Mouse (Mus musculus) forebrain, embryonic 10.5 days (tissue): ENCODE measurements at regions not wholly inside any gene's neighbourhood (a gene's known extent, or its start where the extent isn't known, plus 50 kb on each side); places are given as distances from the start of the nearest gene placed in this dataset.

Experiments used
- DNase-seq: peaks from one replicate; pipeline ENCODE4 v3.0.0-alpha.2; 2017; ENCODE audit warnings: low spot score; ENCODE audit errors: extremely low spot score
- H3K27ac ChIP-seq: fragments of 300-500 bp; sonication (generic); 2 replicates; pipeline ENCODE4 v1.5.1; 2016; ENCODE audit warnings: mild to moderate bottlenecking
- H3K27me3 ChIP-seq: fragments of 300-500 bp; sonication (generic); 2 replicates; pipeline ENCODE4 v1.6.1; 2016; ENCODE audit warnings: mild to moderate bottlenecking; ENCODE audit not compliant: poor library complexity, severe bottlenecking
- H3K36me3 ChIP-seq: fragments of 300-500 bp; sonication (generic); replicated peaks from 2 replicates; pipeline ENCODE4 v1.6.1; 2016; ENCODE audit warnings: mild to moderate bottlenecking, moderate library complexity
- H3K4me1 ChIP-seq: fragments of 300-500 bp; sonication (generic); 2 replicates; pipeline ENCODE4 v1.6.1; 2016
- H3K4me3 ChIP-seq: fragments of 300-500 bp; sonication (generic); 2 replicates; pipeline ENCODE4 v1.5.1; 2016; ENCODE audit warnings: mild to moderate bottlenecking, moderate library complexity
- H3K9me3 ChIP-seq: fragments of 300-500 bp; sonication (generic); 2 replicates; pipeline ENCODE4 v1.6.1; 2016; ENCODE audit warnings: mild to moderate bottlenecking, moderate library complexity
- WGBS: fragments of 180-500 bp; shearing (Covaris S2); methylation state at CpG from one replicate; pipeline ENCODE4 v1.1.7; 2016; 5-methylcytosine and 5-hydroxymethylcytosine counted together

DNA sequence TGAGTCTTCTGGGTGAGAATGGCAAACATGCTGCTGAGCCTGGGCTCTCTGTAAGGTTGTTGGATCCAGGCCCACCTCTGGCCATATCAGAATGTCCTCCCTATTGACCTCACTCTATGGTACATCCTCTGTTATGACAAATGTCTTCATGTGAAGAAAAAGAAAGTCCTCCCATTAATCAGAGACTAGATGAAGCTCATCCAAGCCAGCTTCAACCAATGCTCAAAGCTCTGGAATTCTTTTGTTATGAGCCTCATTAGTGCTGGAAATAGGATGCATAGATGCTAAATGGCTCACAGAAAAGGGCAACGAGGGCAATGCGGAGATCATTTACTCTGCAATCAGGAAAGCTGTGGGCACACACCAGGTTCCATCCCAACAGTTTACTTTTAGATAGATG is 135.8 kb downstream of the Gm12728 start:
- DNase-seq = no peak
- no peaks in the 10 kb centered on the region for H3K27me3 ChIP-seq
- H3K4me1 ChIP-seq = no peaks in the 10 kb centered on the region
- H3K36me3 ChIP-seq = no peaks in the 10 kb centered on the region
- no peak overlapping the region for H3K4me3 ChIP-seq
- WGBS = 97% methylated on average over 2 of the region's 2 CpGs
- H3K27ac ChIP-seq = no peak overlapping the region
- H3K9me3 ChIP-seq = no peaks in the 10 kb centered on the region

DNA sequence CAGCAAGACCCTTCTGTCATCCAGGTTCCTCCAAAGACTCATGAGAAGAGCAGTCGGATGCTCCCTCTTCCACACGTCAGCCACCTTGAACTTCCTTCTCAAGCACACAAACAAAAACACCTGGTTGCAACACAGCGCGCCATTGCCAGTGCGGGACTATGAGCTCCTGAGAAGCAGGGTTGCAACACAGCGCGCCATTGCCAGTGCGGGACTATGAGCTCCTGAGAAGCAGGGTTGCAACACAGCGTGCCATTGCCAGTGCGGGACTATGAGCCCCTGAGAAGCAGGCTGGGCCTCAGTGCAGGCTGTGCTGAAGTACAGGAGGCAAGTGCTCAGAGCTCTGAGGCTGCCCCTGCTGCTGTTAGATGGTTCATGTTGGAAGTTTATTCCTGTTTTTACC is 140.0 kb downstream of the Gm12728 start:
- Histone ChIP-seq H3K9me3 (no peaks in the 10 kb centered on the region), H3K4me1 (no peaks in the 10 kb centered on the region), H3K36me3 (no peaks in the 10 kb centered on the region), H3K27ac (no peak overlapping the region), H3K27me3 (no peaks in the 10 kb centered on the region), H3K4me3 (no peak overlapping the region)
- WGBS = 92% methylated on average over 10 of the region's 10 CpGs
- DNase-seq = no peak

DNA sequence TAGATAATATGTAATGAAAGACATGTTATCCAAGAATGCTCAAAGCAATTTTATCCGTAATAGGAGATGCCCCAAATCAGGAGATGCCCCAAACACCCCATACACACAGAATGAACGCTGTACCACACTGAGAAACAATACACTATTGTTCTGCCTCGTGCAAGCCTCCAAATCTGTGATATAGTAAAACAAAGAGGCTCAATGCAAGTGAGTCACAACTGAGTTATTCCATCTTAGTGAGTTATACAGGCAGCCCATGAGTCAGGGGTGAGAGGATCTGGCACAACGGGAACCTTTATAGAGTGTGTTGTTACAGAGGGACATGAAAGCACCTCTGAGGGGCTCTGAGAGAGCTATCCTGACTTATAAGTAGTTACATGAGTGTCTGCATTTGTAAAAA is 145.3 kb downstream of the Gm12728 start:
- Histone ChIP-seq H3K36me3 (no peaks in the 10 kb centered on the region), H3K9me3 (no peaks in the 10 kb centered on the region), H3K27ac (no peak overlapping the region), H3K4me1 (no peaks in the 10 kb centered on the region), H3K4me3 (no peak overlapping the region), H3K27me3 (no peaks in the 10 kb centered on the region)
- 73% methylated on average over 4 of the region's 4 CpGs for WGBS
- DNase-seq = no peak

DNA sequence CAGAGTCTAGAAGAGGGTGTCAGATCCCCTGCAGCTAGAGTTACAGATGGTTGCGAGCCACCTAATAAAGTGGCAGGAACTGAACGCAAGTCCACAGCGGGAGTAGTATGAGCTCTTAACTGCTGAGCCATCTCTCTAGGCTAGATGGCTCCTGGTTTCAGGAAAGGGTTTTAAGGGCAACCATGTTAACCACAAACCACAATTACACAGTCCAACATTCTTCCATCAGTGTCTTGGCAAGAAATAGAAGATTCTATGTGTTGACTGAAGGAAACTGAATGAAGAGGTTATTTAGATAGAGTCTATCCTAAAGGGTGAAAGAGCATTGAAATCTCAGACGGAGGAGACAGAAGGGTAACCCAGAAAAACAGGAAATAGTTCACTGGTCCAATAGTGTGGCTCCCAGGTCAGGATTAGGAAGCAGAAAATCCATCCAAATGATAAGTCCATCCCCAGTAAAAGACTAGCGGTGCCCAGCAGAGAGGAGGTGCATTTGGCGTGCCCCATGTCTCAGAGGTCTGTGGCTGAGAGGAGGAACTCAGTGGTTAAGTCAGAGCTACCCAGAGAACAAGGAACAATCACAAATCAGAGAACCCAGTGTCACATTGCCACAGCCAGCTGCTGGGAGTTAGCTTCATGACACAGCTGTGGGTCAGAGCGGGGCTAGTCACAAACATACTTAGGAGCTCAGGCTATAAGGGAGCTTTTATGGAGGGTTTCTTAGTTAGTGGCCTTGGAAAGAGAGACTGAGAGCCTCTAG is 147.3 kb downstream of the Gm12728 start:
- WGBS = 93% methylated on average over 7 of the region's 7 CpGs
- Histone ChIP-seq H3K27ac (no peak overlapping the region), H3K36me3 (no peaks in the 10 kb centered on the region), H3K4me3 (no peak overlapping the region), H3K9me3 (no peaks in the 10 kb centered on the region), H3K4me1 (no peaks in the 10 kb centered on the region), H3K27me3 (no peaks in the 10 kb centered on the region)
- DNase-seq = no peak

DNA sequence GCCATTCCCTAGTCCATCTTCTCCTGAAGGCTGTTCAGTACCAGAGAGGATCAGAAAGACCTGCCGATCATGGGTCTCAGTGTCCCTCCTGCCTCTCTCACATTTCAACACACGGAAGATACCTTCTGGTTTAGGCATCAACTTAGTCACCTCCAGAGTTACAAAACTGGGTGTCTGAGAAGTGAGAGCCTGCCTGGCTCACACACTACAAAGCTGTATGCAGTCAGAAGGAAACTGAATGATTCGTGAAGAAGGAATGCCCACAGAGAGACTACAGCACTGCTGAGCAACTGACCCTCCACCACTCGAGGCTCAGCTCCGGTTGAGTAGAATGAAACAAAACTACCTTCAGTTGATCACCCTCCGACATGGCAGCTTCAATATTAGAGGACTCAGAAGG is 147.9 kb downstream of the Gm12728 start:
- no peak overlapping the region for H3K4me3 ChIP-seq
- H3K4me1 ChIP-seq = no peaks in the 10 kb centered on the region
- H3K27ac ChIP-seq = no peak overlapping the region
- H3K9me3 ChIP-seq = no peaks in the 10 kb centered on the region
- H3K36me3 ChIP-seq = no peaks in the 10 kb centered on the region
- 89% methylated on average over 6 of the region's 6 CpGs for WGBS
- H3K27me3 ChIP-seq = no peaks in the 10 kb centered on the region
- DNase-seq = no peak

DNA sequence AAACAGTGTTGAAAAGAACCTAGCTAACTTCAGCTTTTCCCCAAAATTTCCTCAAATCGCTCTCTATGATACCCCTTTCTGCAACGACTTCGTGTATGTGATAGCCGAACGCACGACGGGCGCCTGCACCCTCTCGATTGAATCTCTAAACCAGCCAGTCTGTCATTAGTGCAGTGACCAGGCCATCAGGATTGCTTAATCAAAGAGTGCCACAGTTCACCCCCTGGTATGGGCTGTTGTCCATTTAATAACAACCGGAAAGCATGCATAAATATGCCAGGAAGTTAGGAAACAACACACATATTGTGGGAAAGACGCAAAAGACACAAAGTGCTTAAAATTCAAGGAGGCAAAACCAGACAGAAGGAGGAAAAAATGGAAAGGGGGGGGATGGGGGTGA is 149.2 kb downstream of the Gm12728 start:
- 91% methylated on average over 11 of the region's 11 CpGs for whole genome bisulfite sequencing
- no peaks in the 10 kb centered on the region for H3K9me3 ChIP-seq
- no peak overlapping the region for H3K27ac ChIP-seq
- H3K36me3 ChIP-seq = no peaks in the 10 kb centered on the region
- DNase-seq = no peak
- H3K4me1 ChIP-seq = peaks cover 2% of the 10 kb centered on the region; the same call in 1 of the 2 replicates
- H3K4me3 ChIP-seq = no peak overlapping the region
- no peaks in the 10 kb centered on the region for H3K27me3 ChIP-seq

DNA sequence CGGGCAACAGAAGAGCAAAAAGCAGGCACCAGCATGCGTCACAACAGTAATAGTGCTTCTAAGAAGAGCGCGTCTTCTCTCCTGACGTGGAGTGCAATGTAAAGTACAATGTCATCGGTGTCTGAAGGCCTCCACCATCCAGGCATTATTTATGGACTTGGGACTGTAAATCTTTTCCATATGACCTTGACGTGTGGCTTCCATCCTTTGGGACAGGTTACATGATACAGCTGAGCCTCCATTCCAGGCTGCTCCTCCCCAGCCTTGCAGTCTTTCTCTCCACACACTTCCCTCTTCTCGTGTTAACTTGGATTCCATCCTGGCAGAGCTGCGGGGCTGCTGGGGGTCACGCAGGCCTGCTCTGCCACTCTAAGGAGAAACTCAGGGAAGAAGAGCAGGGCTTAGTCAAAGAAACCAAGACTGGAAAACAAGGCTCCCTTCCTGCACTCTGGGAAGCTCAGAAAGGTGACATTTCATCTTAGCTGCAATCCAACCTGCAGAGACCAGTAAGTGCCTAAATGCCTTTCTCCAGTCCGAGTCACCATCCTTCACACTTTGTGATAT is 150.0 kb downstream of the Gm12728 start:
- WGBS = 82% methylated on average over 11 of the region's 11 CpGs
- DNase-seq = no peak
- H3K36me3 ChIP-seq = no peaks in the 10 kb centered on the region
- H3K4me3 ChIP-seq = no peak overlapping the region
- H3K4me1 ChIP-seq = peaks cover 6% of the 10 kb centered on the region; the same call in 1 of the 2 replicates
- H3K27me3 ChIP-seq = no peaks in the 10 kb centered on the region
- no peaks in the 10 kb centered on the region for H3K9me3 ChIP-seq
- no peak overlapping the region for H3K27ac ChIP-seq

DNA sequence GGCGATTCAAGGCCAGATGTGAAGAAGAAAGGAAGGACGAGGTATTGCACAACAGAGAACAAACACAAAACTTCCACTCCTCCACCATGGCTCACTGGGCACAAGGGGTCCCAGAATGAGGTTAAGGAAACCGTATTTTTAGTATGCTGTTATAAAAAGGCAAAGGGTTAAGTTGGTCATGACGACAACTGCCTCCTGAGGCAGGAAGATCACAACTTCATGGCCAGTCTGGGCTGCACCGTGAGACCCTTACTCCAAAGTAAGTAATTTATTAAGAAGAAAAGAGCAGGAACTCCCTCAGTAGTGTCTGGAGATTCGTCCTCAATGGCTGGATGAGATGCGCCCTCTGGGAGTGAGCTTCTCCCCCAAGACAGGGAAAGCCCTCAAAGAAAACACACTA is 151.2 kb downstream of the Gm12728 start:
- WGBS = 91% methylated on average over 7 of the region's 7 CpGs
- H3K27me3 ChIP-seq = no peaks in the 10 kb centered on the region
- DNase-seq = no peak
- no peak overlapping the region for H3K27ac ChIP-seq
- H3K4me3 ChIP-seq = no peak overlapping the region
- no peaks in the 10 kb centered on the region for H3K9me3 ChIP-seq
- peaks cover 6% of the 10 kb centered on the region; the same call in 1 of the 2 replicates for H3K4me1 ChIP-seq
- H3K36me3 ChIP-seq = no peaks in the 10 kb centered on the region

DNA sequence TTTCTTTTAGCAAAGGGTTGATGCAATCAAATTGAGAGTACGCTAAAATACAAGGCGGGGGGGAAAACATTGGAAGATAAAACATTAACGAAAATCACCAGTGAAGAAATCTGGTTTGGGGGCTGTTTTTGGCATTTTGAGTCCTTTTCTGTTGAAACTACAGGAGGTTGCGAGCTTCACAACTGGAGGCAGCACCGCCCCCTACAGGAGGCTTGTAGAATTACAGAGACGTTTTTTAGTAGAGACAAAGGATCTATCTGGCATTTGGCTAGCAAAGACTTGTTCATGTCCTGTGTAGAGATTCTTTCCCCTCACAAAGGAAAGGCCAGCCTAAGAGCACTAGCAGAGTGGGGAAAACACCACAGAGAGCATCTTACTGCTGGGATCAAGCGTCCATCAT is 152.1 kb downstream of the Gm12728 start:
- Histone ChIP-seq H3K4me1 (peaks cover 6% of the 10 kb centered on the region; the same call in 1 of the 2 replicates), H3K27me3 (no peaks in the 10 kb centered on the region), H3K27ac (peak overlapping the region; percentile 69; the same call in 1 of the 2 replicates), H3K36me3 (no peaks in the 10 kb centered on the region), H3K4me3 (no peak overlapping the region), H3K9me3 (no peaks in the 10 kb centered on the region)
- 43% methylated on average over 7 of the region's 7 CpGs for WGBS
- DNase-seq = peak; percentile 58

DNA sequence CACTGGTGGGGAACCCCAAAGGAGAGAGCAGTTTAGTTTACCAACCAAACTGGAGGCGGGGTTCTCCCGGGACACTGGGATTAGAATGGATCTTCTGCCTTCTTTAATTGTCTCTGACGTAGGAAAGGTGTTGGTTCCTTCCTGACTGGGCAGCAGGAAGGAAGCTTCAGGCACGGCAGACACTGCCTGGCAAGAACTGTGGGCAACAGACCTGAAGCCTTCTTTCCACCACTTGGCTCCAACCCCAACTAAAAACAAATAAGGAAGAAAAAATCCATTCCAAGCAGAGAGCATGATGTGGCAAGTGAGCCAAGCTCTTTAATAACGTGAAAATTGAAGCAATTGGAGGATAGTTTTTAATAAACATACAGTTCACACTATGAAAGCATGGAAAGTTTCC is 155.3 kb downstream of the Gm12728 start:
- no peaks in the 10 kb centered on the region for H3K27me3 ChIP-seq
- WGBS = 72% methylated on average over 5 of the region's 5 CpGs

DNA sequence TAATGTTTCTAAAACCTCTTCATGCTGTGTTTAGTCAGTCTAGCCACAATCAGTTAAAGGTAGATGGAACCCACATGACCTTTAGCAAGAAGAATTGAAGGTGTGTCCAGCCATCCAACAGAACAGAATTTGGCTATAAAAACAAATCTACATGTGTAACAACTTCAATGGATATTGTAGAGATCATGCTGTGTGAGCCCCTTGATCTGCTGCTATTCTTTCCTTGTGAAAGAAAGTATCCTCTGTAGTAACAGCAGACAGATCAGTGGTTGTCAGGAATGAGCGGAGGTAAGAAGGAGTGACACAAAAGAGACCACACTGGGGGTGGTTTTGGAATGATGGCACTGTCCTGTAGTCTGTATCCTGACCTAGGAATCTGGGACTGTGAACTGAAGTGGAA is 156.3 kb downstream of the Gm12728 start:
- Histone ChIP-seq H3K9me3 (no peaks in the 10 kb centered on the region), H3K27ac (no peak overlapping the region), H3K27me3 (no peaks in the 10 kb centered on the region), H3K4me3 (no peak overlapping the region), H3K4me1 (peaks cover 6% of the 10 kb centered on the region; the same call in 1 of the 2 replicates), H3K36me3 (no peaks in the 10 kb centered on the region)
- 73% methylated on average over 1 of the region's 1 CpGs for WGBS
- DNase-seq = no peak

More for the DNA sequence above, 155.3 kb downstream of the Gm12728 start:
- DNase-seq = no peak
- H3K4me1 ChIP-seq = peaks cover 6% of the 10 kb centered on the region; the same call in 1 of the 2 replicates
- no peaks in the 10 kb centered on the region for H3K9me3 ChIP-seq
- H3K4me3 ChIP-seq = no peak overlapping the region
- H3K27ac ChIP-seq = no peak overlapping the region
- no peaks in the 10 kb centered on the region for H3K36me3 ChIP-seq

DNA sequence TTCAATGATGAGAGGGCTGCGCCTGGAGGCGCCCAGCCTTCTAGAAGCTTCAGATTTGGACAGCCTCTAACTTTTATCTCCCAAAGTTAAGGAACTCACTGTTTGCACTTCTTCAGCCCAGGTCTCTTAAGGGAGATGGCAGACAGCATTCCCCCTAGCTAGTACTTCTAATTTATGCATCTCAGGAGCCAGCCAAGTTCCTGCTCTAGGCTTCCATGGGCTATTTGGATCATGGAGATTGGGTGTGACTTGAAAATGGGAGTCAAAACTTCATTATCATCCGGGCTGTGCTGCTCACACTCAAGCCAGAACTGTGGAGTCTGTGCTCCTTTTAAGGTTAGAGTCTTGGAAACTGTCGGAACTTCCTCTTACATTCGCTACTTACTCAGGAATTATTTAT is 158.7 kb downstream of the Gm12728 start:
- Histone ChIP-seq H3K9me3 (no peaks in the 10 kb centered on the region), H3K27ac (no peak overlapping the region), H3K27me3 (no peaks in the 10 kb centered on the region), H3K36me3 (no peaks in the 10 kb centered on the region), H3K4me3 (no peak overlapping the region), H3K4me1 (peaks cover 6% of the 10 kb centered on the region; the same call in 1 of the 2 replicates)
- WGBS = 92% methylated on average over 5 of the region's 5 CpGs
- DNase-seq = no peak

DNA sequence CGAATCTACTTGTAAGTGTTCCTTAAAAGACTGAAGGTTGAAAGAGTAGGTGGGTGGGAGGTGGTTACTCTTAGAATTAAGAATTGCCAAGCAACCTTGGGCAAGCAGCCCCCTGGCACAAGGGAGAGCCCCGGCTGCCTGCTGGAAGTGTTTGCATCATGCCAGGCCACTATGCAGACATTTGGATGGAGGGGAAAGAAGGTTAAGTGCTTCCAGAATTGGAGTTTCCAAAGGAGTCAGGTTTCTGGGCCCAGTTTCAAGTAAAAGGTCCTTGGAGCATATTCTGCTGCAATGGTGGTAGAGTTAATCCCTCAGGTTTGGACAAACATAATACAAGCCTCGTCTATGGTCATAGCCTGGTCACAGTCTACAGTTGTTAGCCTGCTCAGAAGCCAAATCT is 162.7 kb downstream of the Gm12728 start:
- no peaks in the 10 kb centered on the region for H3K27me3 ChIP-seq
- no peak overlapping the region for H3K27ac ChIP-seq
- H3K36me3 ChIP-seq = no peaks in the 10 kb centered on the region
- H3K4me3 ChIP-seq = no peak overlapping the region
- no peak for DNase-seq
- no peaks in the 10 kb centered on the region for H3K4me1 ChIP-seq
- WGBS = 76% methylated on average over 3 of the region's 3 CpGs
- no peaks in the 10 kb centered on the region for H3K9me3 ChIP-seq
